Mouse (Mus musculus): ENCODE data around the gene Gsx2. TPM values are rescaled to one million over a fixed set of nuclear protein-coding genes. Genes with fewer than 3 reads are reported as not detected.
A peak's percentile ranks its signal among the peaks of the same experiment; 100 is the strongest.

Gsx2 gene
- polyA plus RNA-seq, 1 experiment from 2014 or later = not detected

DNA sequence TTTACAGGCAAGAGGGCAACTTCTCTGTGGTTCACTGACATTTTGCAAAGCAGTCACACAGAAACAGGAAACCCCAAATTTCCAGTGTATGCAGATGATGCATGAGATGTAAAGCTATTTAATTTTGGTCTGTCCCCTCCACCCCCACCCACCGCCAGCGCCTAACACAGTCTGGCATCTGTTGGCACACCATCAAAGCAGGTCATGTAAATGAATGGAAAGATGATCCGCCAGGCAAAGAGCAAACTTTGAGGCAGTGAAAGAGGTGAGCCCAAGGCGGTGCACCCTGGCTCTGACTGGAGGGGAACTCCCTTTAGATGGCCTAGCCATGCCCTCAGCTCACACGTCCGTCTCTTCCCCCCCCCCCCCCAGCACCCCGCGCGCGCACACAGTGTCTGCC, 8.7 kb upstream of the Gsx2 start:
- whole genome bisulfite sequencing = 6% methylated on average over 10 of the region's 10 CpGs
- Histone ChIP-seq H3K27me3 (replicated peaks) (peaks cover 57% of the 10 kb centered on the region), H3K27ac (ENCODE audit: poor library complexity, severe bottlenecking) (no peak overlapping the region), H3K4me1 (replicated peaks) (peaks cover 21% of the 10 kb centered on the region), H3K36me3 (no peaks in the 10 kb centered on the region), H3K4me3 (peak overlapping the region; percentile 47), H3K9ac (peak overlapping the region; percentile 61), H3K9me3 (replicated peaks) (0 out of 2 replicates have a peak, but pooled peaks cover 8% of the 10 kb centered on the region), H3K4me2 (peak overlapping the region; percentile 85)
- no peak; the same call in 1 of the 2 replicates for ATAC-seq (ENCODE audit: insufficient number of reproducible peaks, low FRiP score)

DNA sequence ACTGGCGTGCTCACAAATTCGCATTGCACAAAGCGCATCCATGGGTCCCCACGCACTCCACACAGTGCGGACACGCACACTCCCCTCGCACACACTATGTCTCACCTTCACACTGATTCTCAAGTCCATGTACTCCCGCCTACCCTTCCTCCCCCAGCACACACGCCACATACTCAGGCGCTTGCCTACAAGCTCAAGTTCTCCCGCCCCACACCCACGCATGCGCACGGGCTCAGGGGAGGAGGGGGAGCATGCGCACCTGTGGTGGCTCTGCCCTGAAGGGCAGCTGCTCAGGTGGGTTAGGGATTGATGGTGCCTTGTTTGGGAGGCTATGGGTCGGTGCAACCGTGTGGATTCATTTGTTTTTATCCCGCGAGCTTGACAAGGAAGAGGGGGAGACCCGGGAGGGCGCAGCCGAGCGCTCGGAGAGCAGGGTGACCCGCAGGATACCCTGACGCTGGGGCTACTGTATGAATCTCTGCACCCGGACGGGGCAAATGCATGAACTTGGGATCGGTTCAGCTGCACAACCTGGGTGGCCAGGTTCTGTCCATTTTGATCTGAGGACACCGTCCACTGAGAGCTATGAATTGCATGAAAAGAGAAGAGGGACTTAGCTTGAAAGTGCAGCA, 8.2 kb upstream of the Gsx2 start:
- Histone ChIP-seq H3K27me3 (replicated peaks) (peaks cover 61% of the 10 kb centered on the region), H3K4me2 (peak overlapping the region; percentile 85), H3K4me1 (replicated peaks) (peaks cover 21% of the 10 kb centered on the region), H3K4me3 (peak overlapping the region; percentile 47), H3K27ac (ENCODE audit: poor library complexity, severe bottlenecking) (no peak overlapping the region), H3K9me3 (replicated peaks) (0 out of 2 replicates have a peak, but pooled peaks cover 8% of the 10 kb centered on the region), H3K36me3 (no peaks in the 10 kb centered on the region), H3K9ac (peak overlapping the region; percentile 61)
- WGBS = 1% methylated on average over 30 of the region's 30 CpGs
- ATAC-seq (ENCODE audit: insufficient number of reproducible peaks, low FRiP score) = peak; percentile 53

GRCm38 (mm10) chr5:75070132-75070531, 5.3 kb upstream of the Gsx2 start:
- Histone ChIP-seq H3K4me2 (peak overlapping the region; percentile 13), H3K4me3 (0 out of 2 replicates have a peak overlapping the region, but pooled peaks have one; percentile 3)
- WGBS = 1% methylated on average over 12 of the region's 13 CpGs

GRCm38 (mm10) chr5:75070656-75071375, 4.6 kb upstream of the Gsx2 start:
- no peak overlapping the region for H3K9ac ChIP-seq
- no peak overlapping the region for H3K27ac ChIP-seq (ENCODE audit: poor library complexity, severe bottlenecking)
- WGBS = 2% methylated on average over 23 of the region's 23 CpGs
- H3K4me2 ChIP-seq = peak overlapping the region; percentile 13
- ATAC-seq (ENCODE audit: insufficient number of reproducible peaks, low FRiP score) = no peak
- no peaks in the 10 kb centered on the region for H3K36me3 ChIP-seq
- peak overlapping the region; percentile 3; the same call in 1 of the 2 replicates for H3K4me3 ChIP-seq
- H3K4me1 ChIP-seq (replicated peaks) = peaks cover 30% of the 10 kb centered on the region
- H3K27me3 ChIP-seq (replicated peaks) = peaks cover 92% of the 10 kb centered on the region
- H3K9me3 ChIP-seq (replicated peaks) = no peaks in the 10 kb centered on the region

More at GRCm38 (mm10) chr5:75070132-75070531, 5.3 kb upstream of the Gsx2 start:
- H3K9ac ChIP-seq = no peak overlapping the region
- H3K36me3 ChIP-seq = no peaks in the 10 kb centered on the region
- peaks cover 23% of the 10 kb centered on the region for H3K4me1 ChIP-seq (replicated peaks)
- H3K27ac ChIP-seq (ENCODE audit: poor library complexity, severe bottlenecking) = no peak overlapping the region
- peaks cover 88% of the 10 kb centered on the region for H3K27me3 ChIP-seq (replicated peaks)
- 0 out of 2 replicates have a peak, but pooled peaks cover 7% of the 10 kb centered on the region for H3K9me3 ChIP-seq (replicated peaks)
- ATAC-seq (ENCODE audit: insufficient number of reproducible peaks, low FRiP score) = no peak

DNA sequence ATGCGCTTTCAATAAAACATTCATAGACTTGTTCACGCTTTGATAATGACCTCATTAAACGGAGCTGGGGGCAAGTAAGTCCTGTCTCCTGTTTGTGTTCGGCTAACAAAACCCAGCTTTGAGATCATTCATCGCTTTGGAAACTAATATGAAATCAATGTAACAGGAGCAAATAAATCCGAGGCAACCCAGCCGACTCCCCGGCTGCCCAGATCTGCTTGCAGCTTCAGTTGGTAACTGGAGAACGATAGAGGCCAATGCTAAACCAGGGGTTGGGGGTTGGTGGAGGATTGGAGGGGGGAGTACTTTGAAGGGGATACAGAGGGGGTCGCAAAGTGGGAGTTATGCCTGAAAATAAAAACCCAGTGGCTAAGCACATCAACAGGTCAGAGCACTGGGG, 3.5 kb upstream of the Gsx2 start:
- H3K27me3 ChIP-seq (replicated peaks) = peaks cover 94% of the 10 kb centered on the region
- H3K9me3 ChIP-seq (replicated peaks) = no peaks in the 10 kb centered on the region

GRCm38 (mm10) chr5:75072532-75072931, 2.9 kb upstream of the Gsx2 start:
- no peak overlapping the region for H3K4me3 ChIP-seq
- no peaks in the 10 kb centered on the region for H3K36me3 ChIP-seq
- no peak overlapping the region for H3K27ac ChIP-seq (ENCODE audit: poor library complexity, severe bottlenecking)
- H3K4me1 ChIP-seq (replicated peaks) = peaks cover 27% of the 10 kb centered on the region
- H3K4me2 ChIP-seq = no peak overlapping the region
- ATAC-seq (ENCODE audit: insufficient number of reproducible peaks, low FRiP score) = no peak
- peaks cover 93% of the 10 kb centered on the region for H3K27me3 ChIP-seq (replicated peaks)
- no peak overlapping the region for H3K9ac ChIP-seq
- 6% methylated on average over 4 of the region's 4 CpGs for WGBS
- H3K9me3 ChIP-seq (replicated peaks) = no peaks in the 10 kb centered on the region

More for the DNA sequence above, 3.5 kb upstream of the Gsx2 start:
- Histone ChIP-seq H3K4me1 (replicated peaks) (peaks cover 30% of the 10 kb centered on the region), H3K4me3 (no peak overlapping the region), H3K27ac (ENCODE audit: poor library complexity, severe bottlenecking) (no peak overlapping the region), H3K36me3 (no peaks in the 10 kb centered on the region), H3K4me2 (no peak overlapping the region), H3K9ac (no peak overlapping the region)
- no peak for ATAC-seq (ENCODE audit: insufficient number of reproducible peaks, low FRiP score)
- 3% methylated on average over 10 of the region's 10 CpGs for WGBS

- ATAC-seq (ENCODE audit: insufficient number of reproducible peaks, low FRiP score) = no peak
- Histone ChIP-seq H3K4me2 (no peak overlapping the region), H3K27me3 (replicated peaks) (peaks cover 92% of the 10 kb centered on the region), H3K27ac (ENCODE audit: poor library complexity, severe bottlenecking) (no peak overlapping the region), H3K4me3 (no peak overlapping the region), H3K9me3 (replicated peaks) (no peaks in the 10 kb centered on the region), H3K9ac (no peak overlapping the region), H3K36me3 (no peaks in the 10 kb centered on the region), H3K4me1 (replicated peaks) (peaks cover 27% of the 10 kb centered on the region)
- WGBS = 21% methylated on average over 1 of the region's 1 CpGs
These were observed 2.2 kb upstream of the Gsx2 start for GRCm38 (mm10) chr5:75073167-75073566.

GRCm38 (mm10) chr5:75073684-75074083, 1.7 kb upstream of the Gsx2 start:
- Histone ChIP-seq H3K27ac (ENCODE audit: poor library complexity, severe bottlenecking) (no peak overlapping the region), H3K4me1 (replicated peaks) (peaks cover 27% of the 10 kb centered on the region), H3K36me3 (no peaks in the 10 kb centered on the region), H3K9me3 (replicated peaks) (no peaks in the 10 kb centered on the region), H3K27me3 (replicated peaks) (peaks cover 92% of the 10 kb centered on the region), H3K4me3 (no peak overlapping the region), H3K9ac (no peak overlapping the region), H3K4me2 (no peak overlapping the region)
- no peak for ATAC-seq (ENCODE audit: insufficient number of reproducible peaks, low FRiP score)
- 21% methylated on average over 3 of the region's 3 CpGs for WGBS

GRCm38 (mm10) chr5:75074132-75074531, 1.3 kb upstream of the Gsx2 start:
- Histone ChIP-seq H3K4me2 (no peak overlapping the region), H3K4me1 (replicated peaks) (peaks cover 27% of the 10 kb centered on the region), H3K27me3 (replicated peaks) (peaks cover 92% of the 10 kb centered on the region), H3K27ac (ENCODE audit: poor library complexity, severe bottlenecking) (no peak overlapping the region), H3K9ac (no peak overlapping the region), H3K4me3 (no peak overlapping the region), H3K9me3 (replicated peaks) (no peaks in the 10 kb centered on the region), H3K36me3 (no peaks in the 10 kb centered on the region)
- no peak for ATAC-seq (ENCODE audit: insufficient number of reproducible peaks, low FRiP score)
- WGBS = 15% methylated on average over 4 of the region's 4 CpGs

DNA sequence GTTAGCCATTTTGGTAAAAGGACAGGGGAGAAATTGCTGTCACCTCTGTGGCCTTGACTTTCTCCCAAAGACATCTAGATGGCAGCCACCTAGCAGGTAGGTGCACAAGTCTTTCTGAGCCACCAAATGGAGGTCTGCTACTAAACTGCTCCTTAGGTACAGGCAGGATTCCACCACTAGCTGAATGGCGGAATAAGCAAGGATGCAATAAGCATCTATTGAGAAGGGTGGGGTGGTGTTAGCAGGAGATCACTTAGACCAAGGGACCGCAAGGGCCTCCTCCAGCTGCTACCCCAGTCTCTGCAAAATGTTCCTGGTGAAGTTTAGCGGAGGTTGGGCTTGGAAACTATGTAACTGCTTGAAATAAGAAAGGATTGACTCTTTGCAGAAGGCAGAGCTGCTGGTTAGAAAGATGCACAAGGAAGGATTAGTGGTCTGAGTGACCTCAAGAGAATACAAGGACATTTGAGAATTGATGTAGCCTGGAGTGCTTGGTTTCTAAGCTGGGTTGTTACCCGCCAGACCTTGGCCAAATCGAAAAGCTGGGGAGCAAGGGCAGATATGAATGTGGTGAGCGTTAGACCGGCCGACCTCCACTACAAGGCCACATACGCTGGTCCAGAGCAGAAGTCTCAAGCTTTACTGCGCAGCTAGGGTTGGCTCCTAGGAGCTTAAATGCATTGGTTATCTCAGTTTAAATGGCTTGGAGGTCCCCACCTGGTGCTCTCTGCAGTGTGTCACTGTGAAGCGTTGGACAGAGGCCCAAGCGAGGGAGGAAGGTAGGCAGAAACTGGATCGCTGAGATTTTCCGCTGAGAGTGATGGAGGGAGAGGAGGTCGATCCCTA, 641 bp upstream of the Gsx2 start:
- Histone ChIP-seq H3K4me3 (peak overlapping the region; percentile 33; the same call in 1 of the 2 replicates), H3K4me2 (peak overlapping the region; percentile 57), H3K36me3 (no peaks in the 10 kb centered on the region), H3K27ac (ENCODE audit: poor library complexity, severe bottlenecking) (no peak overlapping the region), H3K9me3 (replicated peaks) (no peaks in the 10 kb centered on the region), H3K9ac (no peak overlapping the region), H3K4me1 (replicated peaks) (peaks cover 27% of the 10 kb centered on the region), H3K27me3 (replicated peaks) (peaks cover 92% of the 10 kb centered on the region)
- WGBS = 5% methylated on average over 15 of the region's 15 CpGs
- ATAC-seq (ENCODE audit: insufficient number of reproducible peaks, low FRiP score) = no peak

Measured in heart, embryonic 12.5 days (tissue).